Mouse (Mus musculus): ENCODE measurements around the gene Dhps.
"Not testable (repeated sequence)": the region's sequence is repeated elsewhere in the genome, so short reads cannot be mapped to it uniquely, and the experiment has no call there.

The Dhps gene

DNA sequence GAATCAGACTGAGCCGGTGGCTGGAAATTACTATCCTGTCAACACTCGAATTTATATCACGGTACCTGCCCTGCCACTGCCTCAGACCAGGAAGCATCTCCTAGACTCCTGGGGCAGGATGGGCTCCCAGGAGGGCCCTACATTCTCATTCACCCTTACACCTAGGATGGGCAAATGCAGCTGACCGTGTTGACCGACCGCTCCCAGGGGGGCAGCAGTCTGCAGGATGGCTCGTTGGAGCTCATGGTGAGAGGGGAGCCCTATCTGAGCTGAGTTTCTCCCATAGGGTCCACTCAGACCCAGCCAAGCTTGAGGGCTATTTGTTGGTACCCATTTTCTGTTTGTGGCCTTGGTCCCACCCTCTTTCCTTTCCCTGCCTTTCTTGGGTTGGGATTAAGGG, 24.0 kb downstream of the Dhps start:
- DNase-seq (ENCODE audit: low spot score) = no peak

DNA sequence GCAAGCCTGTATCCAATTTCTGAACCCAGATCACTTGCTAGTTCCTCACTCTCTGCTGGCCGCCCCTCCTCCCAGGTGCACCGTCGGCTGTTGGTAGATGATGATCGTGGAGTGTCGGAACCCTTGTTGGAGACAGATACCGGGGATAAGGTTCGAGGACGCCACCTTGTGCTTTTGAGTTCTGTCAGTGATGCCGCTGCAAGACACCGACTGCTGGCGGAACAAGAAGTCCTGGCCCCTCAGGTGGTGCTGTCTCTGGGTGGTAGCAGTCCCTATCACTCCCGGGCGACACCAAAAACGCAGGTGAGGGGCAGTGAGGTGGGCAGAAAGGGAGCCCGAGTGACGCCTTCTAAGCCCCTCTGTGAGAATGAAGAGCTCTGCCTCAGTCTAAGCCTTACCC, 24.6 kb downstream of the Dhps start:
- no peak for DNase-seq (ENCODE audit: low spot score)

GRCm38 (mm10) chr8:85096850-85097249, 25.3 kb downstream of the Dhps start:
- DNase-seq (ENCODE audit: low spot score) = no peak

GRCm38 (mm10) chr8:85100076-85100665, 28.6 kb downstream of the Dhps start:
- no peak for DNase-seq (ENCODE audit: low spot score)

DNA sequence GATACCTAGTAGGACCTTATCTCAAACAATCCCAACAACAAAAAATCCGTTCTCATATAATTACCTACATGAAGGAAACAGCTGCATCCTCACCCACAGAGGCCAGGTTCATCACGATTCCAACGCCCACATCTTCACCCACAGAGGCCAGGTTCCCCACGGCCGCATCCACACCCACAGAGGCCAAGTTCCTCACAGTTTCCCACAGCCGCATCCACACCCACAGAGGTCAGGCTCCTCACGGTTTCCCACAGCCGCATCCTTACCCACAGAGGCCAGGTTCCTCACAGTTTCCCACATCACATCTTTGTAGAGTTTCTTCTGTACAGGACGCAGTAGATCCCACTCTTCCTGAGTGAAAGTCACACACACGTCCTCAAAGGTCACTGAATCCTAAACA, 41.7 kb downstream of the Dhps start:
- DNase-seq (ENCODE audit: low spot score) = no peak

DNA sequence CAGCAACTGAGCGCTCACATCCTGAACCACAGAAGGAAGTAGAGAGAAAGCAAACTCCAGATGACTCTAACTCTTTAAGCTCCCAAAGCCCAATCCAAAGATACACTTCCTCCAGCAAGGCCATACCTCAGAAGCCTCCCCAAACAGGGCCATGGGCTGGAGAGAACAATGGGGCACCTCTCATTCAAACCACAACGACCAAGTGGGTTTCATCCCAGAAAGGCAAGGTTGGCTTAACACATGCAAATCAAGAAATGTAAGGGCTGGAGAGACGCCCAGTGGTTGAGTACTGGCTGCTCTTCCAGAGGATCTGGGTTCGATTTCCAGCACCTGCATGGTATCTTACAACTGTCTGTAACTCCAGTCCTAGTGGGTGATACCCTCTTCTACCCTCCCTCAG, 43.9 kb downstream of the Dhps start:
- no peak for DNase-seq (ENCODE audit: low spot score)

GRCm38 (mm10) chr8:85116984-85117383, 45.4 kb downstream of the Dhps start:
- DNase-seq (ENCODE audit: low spot score) = no peak

GRCm38 (mm10) chr8:85119052-85119981, 47.8 kb downstream of the Dhps start:
- DNase-seq (ENCODE audit: low spot score) = peak; percentile 93

DNA sequence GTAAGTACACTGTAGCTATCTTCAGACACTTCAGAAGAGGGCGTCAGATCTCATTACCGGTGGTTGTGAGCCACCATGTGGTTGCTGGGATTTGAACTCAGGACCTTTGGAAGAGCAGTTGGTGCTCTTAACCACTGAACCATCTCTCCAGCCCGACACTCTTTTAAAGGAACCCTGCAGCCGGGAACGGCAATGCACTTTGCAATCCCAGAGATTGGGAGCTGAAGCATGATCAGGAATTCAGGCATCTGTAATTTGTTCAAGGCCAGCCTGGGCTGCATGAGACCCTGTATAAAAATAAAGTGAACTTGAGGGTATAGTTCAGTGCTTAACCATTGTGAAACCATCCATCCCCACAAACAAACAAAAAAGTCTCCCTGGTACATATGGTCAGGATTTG, 48.7 kb downstream of the Dhps start:
- not testable (repeated sequence) for DNase-seq (ENCODE audit: low spot score)

GRCm38 (mm10) chr8:85122995-85123394, 51.4 kb downstream of the Dhps start, which contains the start of gene Zfp791:
TSS of gene Zfp791 (minus strand) at chr8:85123095.
- DNase-seq (ENCODE audit: low spot score) = no peak

- DNase-seq (ENCODE audit: low spot score) = no peak
Measured at GRCm38 (mm10) chr8:85123691-85124090, 52.1 kb downstream of the Dhps start.

Measured in embryo, embryonic 10.5 days (tissue).